8 mouse cellular contexts compared by ENCODE assay signal in genomic region chr9:44337436-44338169, GRCm38 (mm10). TPM values are rescaled to one million over a fixed set of nuclear protein-coding genes. Genes with fewer than 3 reads are reported as not detected.
DNase-seq lines count a peak whose midpoint lies in the region; ATAC-seq and TF ChIP-seq lines count a peak whose summit lies in the region.

No protein-coding gene starts in this region.

- H3K4me2 ChIP-seq in kidney, postnatal 0 days (ENCODE audit: low read length), result peak overlapping the region; percentile 90
- peak overlapping the region; percentile 66; the same call in 1 of the 2 replicates for H3K4me2 ChIP-seq in forebrain, postnatal 0 days (ENCODE audit: low read depth)
- peak overlapping the region; percentile 79 for H3K4me2 ChIP-seq in liver, postnatal 0 days (ENCODE audit: low read depth, low read length)

- no peak for TF ChIP-seq RAD21 in MEL (IDR thresholded peaks at IDR 0.05; ENCODE audit: low read depth, low read length)

- no peak for ATAC-seq in kidney, postnatal 0 days (replicated peaks; ENCODE audit: low FRiP score, low read depth)
- no peak for ATAC-seq in forebrain, postnatal 0 days
- ATAC-seq in liver, postnatal 0 days, result no peak

- no peak for DNase-seq in kidney, postnatal 0 days (ENCODE audit: low spot score)
- DNase-seq in kidney, postnatal 14 days, result no peak
- DNase-seq in MEL (ENCODE audit: low read depth, low spot score), result peak; percentile 55
- DNase-seq in forebrain, postnatal 0 days, result no peak
- no peak for DNase-seq in liver, postnatal 0 days
- no peak for DNase-seq in left cerebral cortex, adult 9 months (ENCODE audit: low spot score in 2 of 2)
- no peak for DNase-seq in lung, postnatal 25 days (ENCODE audit: low spot score)
- DNase-seq in layer of hippocampus, postnatal 25 days (ENCODE audit: extremely low spot score in 1 of 2, low spot score in 1 of 2), result no peak

- no peak for TF ChIP-seq CTCF in kidney, postnatal 0 days (IDR thresholded peaks at IDR 0.05; ENCODE audit: low read depth)
- TF ChIP-seq CTCF in MEL (IDR thresholded peaks at IDR 0.05 in 2 of 3, conservative IDR thresholded peaks at IDR 0.05 in 1 of 3; ENCODE audit: control insufficient read depth in 1 of 3, insufficient read depth in 1 of 3, low read depth in 2 of 3, low read length in 3 of 3, poor library complexity in 1 of 3, severe bottlenecking in 1 of 3), result no peak
- TF ChIP-seq CTCF in forebrain, postnatal 0 days (IDR thresholded peaks at IDR 0.05; ENCODE audit: low read depth), result no peak
- no peak for TF ChIP-seq CTCF in liver, postnatal 0 days (IDR thresholded peaks at IDR 0.05; ENCODE audit: low read depth)

- H3K79me2 ChIP-seq in MEL (ENCODE audit: control insufficient read depth, insufficient read depth, low read length, poor library complexity), result peaks cover 47% of the 10 kb centered on the region

- H3K4me3 ChIP-seq in kidney, postnatal 0 days (replicated peaks; ENCODE audit: low read depth, low read length), result no peak overlapping the region
- H3K4me3 ChIP-seq in MEL (ENCODE audit: control insufficient read depth in 1 of 2, insufficient read depth in 1 of 2, low read depth in 2 of 2, low read length in 2 of 2), result peak overlapping the region in 1 of 2 experiments; percentile 86; a peak in 2 of 4 replicates
- no peak overlapping the region for H3K4me3 ChIP-seq in forebrain, postnatal 0 days (ENCODE audit: low read depth, low read length)
- H3K4me3 ChIP-seq in liver, postnatal 0 days (ENCODE audit: low read depth, low read length), result peak overlapping the region; percentile 79

- H3K27ac ChIP-seq in kidney, postnatal 0 days, result peak overlapping the region; percentile 31; the same call in 1 of the 2 replicates
- no peak overlapping the region for H3K27ac ChIP-seq in MEL (ENCODE audit: control insufficient read depth, low read depth, low read length)
- no peak overlapping the region for H3K27ac ChIP-seq in forebrain, postnatal 0 days (ENCODE audit: low read depth, low read length)
- H3K27ac ChIP-seq in liver, postnatal 0 days (ENCODE audit: low read depth), result peak overlapping the region; percentile 49; the same call in 1 of the 2 replicates

- H3K27me3 ChIP-seq in kidney, postnatal 0 days (ENCODE audit: insufficient read depth, low read length), result no peaks in the 10 kb centered on the region
- H3K27me3 ChIP-seq in MEL (ENCODE audit: control insufficient read depth in 1 of 2, insufficient read depth in 2 of 2, low read length in 2 of 2), result no peaks in the 10 kb centered on the region
- no peaks in the 10 kb centered on the region for H3K27me3 ChIP-seq in forebrain, postnatal 0 days (ENCODE audit: insufficient read depth, low read length)
- H3K27me3 ChIP-seq in liver, postnatal 0 days (ENCODE audit: insufficient read depth, low read length), result no peaks in the 10 kb centered on the region

- WGBS in kidney, postnatal 0 days, result 57% methylated on average over 9 of the region's 9 CpGs
- WGBS in forebrain, postnatal 0 days, result 58% methylated on average over 9 of the region's 9 CpGs
- WGBS in liver, postnatal 0 days (ENCODE audit: insufficient replicate concordance), result 68% methylated on average over 9 of the region's 9 CpGs

- TF ChIP-seq POLR2A in MEL (IDR thresholded peaks at IDR 0.05; ENCODE audit: control insufficient read depth in 1 of 2, insufficient read depth in 1 of 2, low read depth in 1 of 2, low read length in 2 of 2, poor library complexity in 1 of 2), result peak; percentile 8 to 27; a peak in 2 of 4 replicates

- peaks cover 12% of the 10 kb centered on the region; the same call in 1 of the 2 replicates for H3K36me3 ChIP-seq in kidney, postnatal 0 days (ENCODE audit: insufficient read depth, low read length)
- peaks cover 0 to 23% of the 10 kb centered on the region in 2 experiments; a peak in 3 of 4 replicates for H3K36me3 ChIP-seq in MEL (ENCODE audit: control insufficient read depth in 1 of 2, insufficient read depth in 2 of 2, low read length in 2 of 2)
- peaks cover 15% of the 10 kb centered on the region for H3K36me3 ChIP-seq in forebrain, postnatal 0 days (ENCODE audit: insufficient read depth)
- H3K36me3 ChIP-seq in liver, postnatal 0 days (replicated peaks; ENCODE audit: insufficient read depth, low read length), result peaks cover 67% of the 10 kb centered on the region

- H3K4me1 ChIP-seq in kidney, postnatal 0 days (replicated peaks; ENCODE audit: insufficient read depth, low read length), result peaks cover 6% of the 10 kb centered on the region; the same call in 1 of the 2 replicates
- H3K4me1 ChIP-seq in MEL (ENCODE audit: control insufficient read depth in 1 of 2, insufficient read depth in 2 of 2, low read length in 2 of 2), result peaks cover 7 to 19% of the 10 kb centered on the region in 2 experiments
- peaks cover 6% of the 10 kb centered on the region; the same call in 1 of the 2 replicates for H3K4me1 ChIP-seq in forebrain, postnatal 0 days (ENCODE audit: insufficient read depth)
- H3K4me1 ChIP-seq in liver, postnatal 0 days (ENCODE audit: insufficient read depth), result peaks cover 20% of the 10 kb centered on the region

- no peak for TF ChIP-seq EP300 in MEL (IDR thresholded peaks at IDR 0.05; ENCODE audit: low read depth in 1 of 2, low read length in 2 of 2)
- no peak for TF ChIP-seq EP300 in liver, postnatal 0 days (IDR thresholded peaks at IDR 0.05; ENCODE audit: low read depth)

- H3K9ac ChIP-seq in kidney, postnatal 0 days (ENCODE audit: low read depth, low read length), result 0 out of 2 replicates have a peak overlapping the region, but pooled peaks have one; percentile 23
- no peak overlapping the region; the same call in 1 of the 2 replicates for H3K9ac ChIP-seq in MEL (ENCODE audit: control insufficient read depth, low read depth, low read length, poor library complexity, severe bottlenecking)
- H3K9ac ChIP-seq in forebrain, postnatal 0 days, result no peak overlapping the region
- H3K9ac ChIP-seq in liver, postnatal 0 days (replicated peaks), result peak overlapping the region; percentile 93

- H3K9me3 ChIP-seq in kidney, postnatal 0 days (replicated peaks; ENCODE audit: low read length), result no peaks in the 10 kb centered on the region
- no peaks in the 10 kb centered on the region for H3K9me3 ChIP-seq in MEL (replicated peaks; ENCODE audit: insufficient read depth, low read length)
- H3K9me3 ChIP-seq in forebrain, postnatal 0 days (ENCODE audit: low read length), result no peaks in the 10 kb centered on the region
- no peaks in the 10 kb centered on the region for H3K9me3 ChIP-seq in liver, postnatal 0 days (ENCODE audit: low read length)

TF ChIP-seq in MEL, 35 proteins besides CTCF, POLR2A, EP300 and RAD21 (continues in another document):
- peak; percentile 30; the same call in 1 of the 2 replicates for TF ChIP-seq SIN3A (IDR thresholded peaks at IDR 0.05; ENCODE audit: low read length)

RNA-seq across cellular contexts. Expression of gene H2afx, which starts 3.1 kb away (rescaled TPM):
- polyA plus RNA-seq in kidney, postnatal 0 days (2015; fragmentation: Nextera tagmentation; extraction: Ambion mirVana), result 186 and 205 TPM in 2 replicates
- 805 and 828 TPM in 2 replicates for total RNA-seq in MEL (2012; rRNA removed)
- 10 to 100 TPM in 1 of 2 experiments, not detected in 1; 89.6 TPM for polyA plus RNA-seq in MEL (2012; ENCODE audit: insufficient read depth in 1 of 2, insufficient read length in 2 of 2, low read depth in 1 of 2, low replicate concordance in 2 of 2, missing spikeins in 1 of 2)
- 97.8 and 109 TPM in 2 replicates for total RNA-seq in forebrain, postnatal 0 days (2014; rRNA removed)
- 143 and 149 TPM in 2 replicates for polyA plus RNA-seq in forebrain, postnatal 0 days (2015; fragmentation: Nextera tagmentation; extraction: Ambion mirVana)
- polyA plus RNA-seq in liver, postnatal 0 days (2015; fragmentation: Nextera tagmentation; extraction: Ambion mirVana), result 152 and 164 TPM in 2 replicates
- total RNA-seq in layer of hippocampus, postnatal 25 days (2021), result 10 to 100 TPM; 50.6 to 58.4 TPM

RNA-seq across cellular contexts. Expression of gene Hmbs, which starts 6.4 kb away (rescaled TPM):
- polyA plus RNA-seq in kidney, postnatal 0 days (2015; fragmentation: Nextera tagmentation; extraction: Ambion mirVana), result 88.2 and 95.8 TPM in 2 replicates
- total RNA-seq in MEL (2012; rRNA removed), result 110 and 145 TPM in 2 replicates
- 100 to 1,000 TPM in 1 of 2 experiments, not detected in 1; 138 TPM for polyA plus RNA-seq in MEL (2012; ENCODE audit: insufficient read depth in 1 of 2, insufficient read length in 2 of 2, low read depth in 1 of 2, low replicate concordance in 2 of 2, missing spikeins in 1 of 2)
- total RNA-seq in forebrain, postnatal 0 days (2014; rRNA removed), result 38.1 and 38.6 TPM in 2 replicates
- polyA plus RNA-seq in forebrain, postnatal 0 days (2015; fragmentation: Nextera tagmentation; extraction: Ambion mirVana), result 53.3 and 55.0 TPM in 2 replicates
- polyA plus RNA-seq in liver, postnatal 0 days (2015; fragmentation: Nextera tagmentation; extraction: Ambion mirVana), result 517 and 539 TPM in 2 replicates
- total RNA-seq in layer of hippocampus, postnatal 25 days (2021), result 10 to 100 TPM; 17.9 to 23.6 TPM

RNA-seq across cellular contexts. Expression of gene Dpagt1, which starts 11.8 kb away (rescaled TPM):
- 32.2 and 33.6 TPM in 2 replicates for polyA plus RNA-seq in kidney, postnatal 0 days (2015; fragmentation: Nextera tagmentation; extraction: Ambion mirVana)
- total RNA-seq in MEL (2012; rRNA removed), result 12.7 and 14.9 TPM in 2 replicates
- 10 to 100 TPM in 1 of 2 experiments, not detected in 1; 43.5 TPM for polyA plus RNA-seq in MEL (2012; ENCODE audit: insufficient read depth in 1 of 2, insufficient read length in 2 of 2, low read depth in 1 of 2, low replicate concordance in 2 of 2, missing spikeins in 1 of 2)
- 17.7 and 18.3 TPM in 2 replicates for total RNA-seq in forebrain, postnatal 0 days (2014; rRNA removed)
- polyA plus RNA-seq in forebrain, postnatal 0 days (2015; fragmentation: Nextera tagmentation; extraction: Ambion mirVana), result 30.1 and 30.6 TPM in 2 replicates
- polyA plus RNA-seq in liver, postnatal 0 days (2015; fragmentation: Nextera tagmentation; extraction: Ambion mirVana), result 19.0 and 19.4 TPM in 2 replicates
- 10 to 100 TPM; 14.2 to 15.8 TPM for total RNA-seq in layer of hippocampus, postnatal 25 days (2021)

RNA-seq across cellular contexts. Expression of gene C2cd2l, which starts 17.5 kb away (rescaled TPM):
- 11.6 and 13.0 TPM in 2 replicates for polyA plus RNA-seq in kidney, postnatal 0 days (2015; fragmentation: Nextera tagmentation; extraction: Ambion mirVana)
- total RNA-seq in MEL (2012; rRNA removed), result 4.3 and 4.7 TPM in 2 replicates
- 10 to 100 TPM in 1 of 2 experiments, not detected in 1; 10.9 TPM for polyA plus RNA-seq in MEL (2012; ENCODE audit: insufficient read depth in 1 of 2, insufficient read length in 2 of 2, low read depth in 1 of 2, low replicate concordance in 2 of 2, missing spikeins in 1 of 2)
- total RNA-seq in forebrain, postnatal 0 days (2014; rRNA removed), result 42.9 and 54.2 TPM in 2 replicates
- 26.2 and 33.2 TPM in 2 replicates for polyA plus RNA-seq in forebrain, postnatal 0 days (2015; fragmentation: Nextera tagmentation; extraction: Ambion mirVana)
- 10.1 and 11.4 TPM in 2 replicates for polyA plus RNA-seq in liver, postnatal 0 days (2015; fragmentation: Nextera tagmentation; extraction: Ambion mirVana)
- 100 to 1,000 TPM; 196 to 200 TPM for total RNA-seq in layer of hippocampus, postnatal 25 days (2021)

RNA-seq across cellular contexts. Expression of gene Vps11, which starts 23.9 kb away (rescaled TPM):
- 30.3 and 31.1 TPM in 2 replicates for polyA plus RNA-seq in kidney, postnatal 0 days (2015; fragmentation: Nextera tagmentation; extraction: Ambion mirVana)
- total RNA-seq in MEL (2012; rRNA removed), result 18.4 and 18.6 TPM in 2 replicates
- polyA plus RNA-seq in MEL (2012; ENCODE audit: insufficient read depth in 1 of 2, insufficient read length in 2 of 2, low read depth in 1 of 2, low replicate concordance in 2 of 2, missing spikeins in 1 of 2), result 10 to 100 TPM in 1 of 2 experiments, not detected in 1; 27.1 TPM
- total RNA-seq in forebrain, postnatal 0 days (2014; rRNA removed), result 37.6 and 39.1 TPM in 2 replicates
- 36.2 and 39.9 TPM in 2 replicates for polyA plus RNA-seq in forebrain, postnatal 0 days (2015; fragmentation: Nextera tagmentation; extraction: Ambion mirVana)
- polyA plus RNA-seq in liver, postnatal 0 days (2015; fragmentation: Nextera tagmentation; extraction: Ambion mirVana), result 12.1 and 13.3 TPM in 2 replicates
- 10 to 100 TPM; 49.0 to 51.4 TPM for total RNA-seq in layer of hippocampus, postnatal 25 days (2021)

Comparison
In these comparisons a context has a peak if more than half of its experiments do, and no peak if none do; other contexts are left out.
1. H3K27ac ChIP-seq: peak in kidney, postnatal 0 days (single experiment) and liver, postnatal 0 days (single experiment); none in MEL (single experiment) and forebrain, postnatal 0 days (single experiment).
2. H3K9ac ChIP-seq: peak in kidney, postnatal 0 days (single experiment) and liver, postnatal 0 days (single experiment); none in MEL (single experiment) and forebrain, postnatal 0 days (single experiment).
3. Peak in every context shown above with its lines, with median percentiles within 50 percentile points of each other: H3K4me2 ChIP-seq.